Mouse (Mus musculus) lung, embryonic 16.5 days (tissue): ENCODE measurements around the gene Ablim1. TPM values are rescaled to one million over a fixed set of nuclear protein-coding genes. Genes with fewer than 3 reads are reported as not detected.

ENCODE experiments used
- ATAC-seq: fragments of 200-750 bp; cut with Nextera tagmentation; 2 replicates; pipeline ENCODE4 v1.8.0; 2017; ENCODE audit warnings: low read depth, mild to moderate bottlenecking, moderate library complexity
- H3K27ac ChIP-seq: fragments of 300-500 bp; sonication (generic); 2 replicates; pipeline ENCODE4 v1.5.1; 2014; ENCODE audit warnings: mild to moderate bottlenecking, control low read depth, low read length
- H3K27me3 ChIP-seq: fragments of 300-500 bp; sonication (generic); 2 replicates; pipeline ENCODE4 v1.6.1; 2014; ENCODE audit warnings: low read depth, low read length, mixed read lengths; ENCODE audit not compliant: control insufficient read depth, insufficient read depth
- H3K36me3 ChIP-seq: fragments of 300-500 bp; sonication (generic); 2 replicates; pipeline ENCODE4 v1.6.1; 2014; ENCODE audit warnings: low read length; ENCODE audit not compliant: control insufficient read depth, insufficient read depth
- H3K4me1 ChIP-seq: fragments of 300-500 bp; sonication (generic); replicated peaks from 2 replicates; pipeline ENCODE4 v1.6.1; 2014; ENCODE audit warnings: low read length, mixed read lengths; ENCODE audit not compliant: control insufficient read depth, insufficient read depth
- H3K4me2 ChIP-seq: fragments of 300-500 bp; sonication (generic); 2 replicates; pipeline ENCODE4 v1.6.1; 2014; ENCODE audit warnings: low read depth, low read length, control low read depth
- H3K4me3 ChIP-seq: fragments of 300-500 bp; sonication (generic); 2 replicates; pipeline ENCODE4 v1.5.1; 2014; ENCODE audit warnings: mild to moderate bottlenecking, low read length, control low read depth
- H3K9ac ChIP-seq: fragments of 300-500 bp; sonication (generic); 2 replicates; pipeline ENCODE4 v1.6.1; 2014; ENCODE audit warnings: low read length, control low read depth
- H3K9me3 ChIP-seq: fragments of 300-500 bp; sonication (generic); 2 replicates; pipeline ENCODE4 v1.6.1; 2016; ENCODE audit warnings: low read length; ENCODE audit not compliant: control insufficient read depth
- WGBS: fragments of 180-500 bp; shearing (Covaris S2); extraction: QIAGEN DNeasy Blood & Tissue Kit; methylation state at CpG from one replicate; pipeline ENCODE4 v1.1.7; 2014; 5-methylcytosine and 5-hydroxymethylcytosine counted together
- polyA plus RNA-seq: library from polyadenylated mRNA; unstranded; fragments of >200 nt; fragmentation: Nextera tagmentation; extraction: Ambion mirVana; gene quantifications from 2 replicates; pipeline ENCODE4 v1.2.1, GENCODE M21; 2015

Gene Ablim1
- polyA plus RNA-seq, 1 experiment from 2014 or later, result 54.5 TPM

- H3K36me3 ChIP-seq, result 0 out of 2 replicates have a peak, but pooled peaks cover 5% of the 10 kb centered on the region
- H3K4me2 ChIP-seq, result no peak overlapping the region
- WGBS, result 61% methylated on average over 6 of the region's 6 CpGs
- no peak overlapping the region for H3K9ac ChIP-seq
- peaks cover 14% of the 10 kb centered on the region for H3K4me1 ChIP-seq
- no peaks in the 10 kb centered on the region for H3K27me3 ChIP-seq
- H3K9me3 ChIP-seq, result no peaks in the 10 kb centered on the region
- H3K27ac ChIP-seq, result no peak overlapping the region
- H3K4me3 ChIP-seq, result no peak overlapping the region
- ATAC-seq, result no peak
These were observed 181.7 kb downstream of the Ablim1 start for GRCm38 (mm10) chr19:57132916-57133520.

- no peak for ATAC-seq
- Histone ChIP-seq H3K4me1 (peaks cover 14% of the 10 kb centered on the region), H3K4me3 (no peak overlapping the region), H3K36me3 (0 out of 2 replicates have a peak, but pooled peaks cover 5% of the 10 kb centered on the region), H3K27me3 (no peaks in the 10 kb centered on the region), H3K9me3 (no peaks in the 10 kb centered on the region), H3K9ac (no peak overlapping the region), H3K4me2 (no peak overlapping the region), H3K27ac (no peak overlapping the region)
- WGBS, result 63% methylated on average over 5 of the region's 5 CpGs
These were observed 182.4 kb downstream of the Ablim1 start for GRCm38 (mm10) chr19:57132281-57132680.

- Histone ChIP-seq H3K4me3 (no peak overlapping the region), H3K27me3 (no peaks in the 10 kb centered on the region), H3K4me2 (no peak overlapping the region), H3K4me1 (peaks cover 14% of the 10 kb centered on the region), H3K27ac (no peak overlapping the region), H3K36me3 (peaks cover 9% of the 10 kb centered on the region; the same call in 1 of the 2 replicates), H3K9me3 (no peaks in the 10 kb centered on the region), H3K9ac (no peak overlapping the region)
- no peak for ATAC-seq
- 58% methylated on average over 4 of the region's 4 CpGs for WGBS
These were observed 183.4 kb downstream of the Ablim1 start for GRCm38 (mm10) chr19:57131366-57131765.

GRCm38 (mm10) chr19:57130591-57130990 lies 184.1 kb downstream of the Ablim1 start:
- WGBS, result 71% methylated on average over 4 of the region's 4 CpGs
- H3K36me3 ChIP-seq, result peaks cover 9% of the 10 kb centered on the region; the same call in 1 of the 2 replicates
- H3K9me3 ChIP-seq, result no peaks in the 10 kb centered on the region
- no peak overlapping the region for H3K4me3 ChIP-seq
- H3K27me3 ChIP-seq, result no peaks in the 10 kb centered on the region
- H3K4me1 ChIP-seq, result peaks cover 14% of the 10 kb centered on the region
- no peak overlapping the region for H3K4me2 ChIP-seq
- H3K9ac ChIP-seq, result no peak overlapping the region
- no peak overlapping the region for H3K27ac ChIP-seq
- no peak for ATAC-seq

GRCm38 (mm10) chr19:57129729-57130128 lies 185.0 kb downstream of the Ablim1 start:
- Histone ChIP-seq H3K36me3 (peaks cover 9% of the 10 kb centered on the region; the same call in 1 of the 2 replicates), H3K4me1 (peaks cover 11% of the 10 kb centered on the region), H3K27me3 (no peaks in the 10 kb centered on the region), H3K4me3 (no peak overlapping the region), H3K27ac (no peak overlapping the region), H3K4me2 (no peak overlapping the region), H3K9me3 (no peaks in the 10 kb centered on the region), H3K9ac (no peak overlapping the region)
- 77% methylated on average over 9 of the region's 9 CpGs for WGBS
- ATAC-seq, result no peak

- H3K9me3 ChIP-seq, result no peaks in the 10 kb centered on the region
- H3K9ac ChIP-seq, result no peak overlapping the region
- H3K4me1 ChIP-seq, result peaks cover 3% of the 10 kb centered on the region; the same call in 1 of the 2 replicates
- 70% methylated on average over 6 of the region's 6 CpGs for WGBS
- no peak overlapping the region for H3K4me2 ChIP-seq
- ATAC-seq, result no peak
- H3K4me3 ChIP-seq, result no peak overlapping the region
- H3K27ac ChIP-seq, result no peak overlapping the region
- H3K36me3 ChIP-seq, result peaks cover 9% of the 10 kb centered on the region; the same call in 1 of the 2 replicates
- no peaks in the 10 kb centered on the region for H3K27me3 ChIP-seq
These were observed 186.7 kb downstream of the Ablim1 start for GRCm38 (mm10) chr19:57128037-57128436.

- Histone ChIP-seq H3K36me3 (peaks cover 9% of the 10 kb centered on the region; the same call in 1 of the 2 replicates), H3K9me3 (no peaks in the 10 kb centered on the region), H3K9ac (no peak overlapping the region), H3K4me1 (peaks cover 3% of the 10 kb centered on the region; the same call in 1 of the 2 replicates), H3K27ac (no peak overlapping the region), H3K4me2 (no peak overlapping the region), H3K27me3 (no peaks in the 10 kb centered on the region), H3K4me3 (no peak overlapping the region)
- ATAC-seq, result no peak
- WGBS, result 88% methylated on average over 5 of the region's 5 CpGs
These were observed 187.2 kb downstream of the Ablim1 start for GRCm38 (mm10) chr19:57127523-57127922.

GRCm38 (mm10) chr19:57126950-57127349 lies 187.8 kb downstream of the Ablim1 start:
- Histone ChIP-seq H3K36me3 (peaks cover 9% of the 10 kb centered on the region; the same call in 1 of the 2 replicates), H3K27me3 (no peaks in the 10 kb centered on the region), H3K4me1 (peaks cover 3% of the 10 kb centered on the region; the same call in 1 of the 2 replicates), H3K4me3 (no peak overlapping the region), H3K27ac (no peak overlapping the region), H3K4me2 (no peak overlapping the region), H3K9me3 (no peaks in the 10 kb centered on the region), H3K9ac (no peak overlapping the region)
- WGBS, result 62% methylated on average over 10 of the region's 10 CpGs
- no peak for ATAC-seq

- ATAC-seq, result no peak
- Histone ChIP-seq H3K4me2 (no peak overlapping the region), H3K27ac (no peak overlapping the region), H3K9ac (no peak overlapping the region), H3K4me1 (peaks cover 6% of the 10 kb centered on the region), H3K27me3 (no peaks in the 10 kb centered on the region), H3K36me3 (peaks cover 4% of the 10 kb centered on the region; the same call in 1 of the 2 replicates), H3K4me3 (no peak overlapping the region), H3K9me3 (no peaks in the 10 kb centered on the region)
- 39% methylated on average over 4 of the region's 4 CpGs for WGBS
These were observed 189.8 kb downstream of the Ablim1 start for GRCm38 (mm10) chr19:57124906-57125305.
